Mouse (Mus musculus): ENCODE results near the gene Drd2.

DNA sequence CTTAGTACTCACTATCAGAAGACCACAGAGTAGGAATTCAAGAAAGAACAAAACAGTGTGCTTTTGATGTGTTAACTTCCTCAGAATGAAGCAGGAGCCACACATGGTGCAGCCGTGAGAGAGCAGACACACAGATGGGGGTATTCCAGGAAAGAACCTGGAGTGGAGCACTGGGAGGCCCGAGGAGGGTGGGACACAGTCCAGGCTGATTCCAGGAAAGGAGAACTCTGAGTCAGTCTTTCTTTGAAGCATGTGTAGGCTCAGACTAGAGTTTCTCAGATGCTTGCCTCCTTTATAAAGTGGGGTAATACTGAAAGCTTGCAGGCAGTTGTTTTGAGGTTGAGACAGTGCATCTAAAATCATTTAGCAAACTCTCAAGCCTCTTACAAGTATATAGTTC lies 51.8 kb downstream of the Drd2 start:
- TF ChIP-seq CTCF (IDR thresholded peaks at IDR 0.05; ENCODE audit: low read depth), result no peak
- no peak for TF ChIP-seq EP300 (optimal IDR thresholded peaks at IDR 0.05)

All from stomach, postnatal 0 days (tissue).